Mouse (Mus musculus): ENCODE results near the gene Dlg2.

The Dlg2 gene

GRCm38 (mm10) chr7:91262031-91262951, 785.8 kb downstream of the Dlg2 start:
- DNase-seq (ENCODE audit: low read depth, low spot score) = peak; percentile 86

GRCm38 (mm10) chr7:91262998-91263397, 786.5 kb downstream of the Dlg2 start:
- peak; percentile 63 for DNase-seq (ENCODE audit: low read depth, low spot score)

- no peak for DNase-seq (ENCODE audit: low read depth, low spot score)
Observed at GRCm38 (mm10) chr7:91267764-91268163, 791.3 kb downstream of the Dlg2 start.

- DNase-seq (ENCODE audit: low read depth, low spot score) = peak; percentile 94
Observed at GRCm38 (mm10) chr7:91284167-91284566, 807.7 kb downstream of the Dlg2 start.

GRCm38 (mm10) chr7:91288324-91288723, 811.9 kb downstream of the Dlg2 start:
- no peak for DNase-seq (ENCODE audit: low read depth, low spot score)

- peak; percentile 86 for DNase-seq (ENCODE audit: low read depth, low spot score)
Observed at GRCm38 (mm10) chr7:91296127-91296526, 819.7 kb downstream of the Dlg2 start.

GRCm38 (mm10) chr7:91311177-91311576, 834.7 kb downstream of the Dlg2 start:
- peak; percentile 61 for DNase-seq (ENCODE audit: low read depth, low spot score)

- no peak for DNase-seq (ENCODE audit: low read depth, low spot score)
Observed at GRCm38 (mm10) chr7:91345073-91345472, 868.6 kb downstream of the Dlg2 start.

- DNase-seq (ENCODE audit: low read depth, low spot score) = peak; percentile 90
Observed at GRCm38 (mm10) chr7:91369821-91370321, 893.4 kb downstream of the Dlg2 start.

- DNase-seq (ENCODE audit: low read depth, low spot score) = peak; percentile 63
Observed at GRCm38 (mm10) chr7:91382281-91382680, 905.8 kb downstream of the Dlg2 start.

- peak; percentile 65 for DNase-seq (ENCODE audit: low read depth, low spot score)
Observed at GRCm38 (mm10) chr7:91383873-91384272, 907.4 kb downstream of the Dlg2 start.

- DNase-seq (ENCODE audit: low read depth, low spot score) = peak; percentile 83
Observed at GRCm38 (mm10) chr7:91389272-91389671, 912.8 kb downstream of the Dlg2 start.

- no peak for DNase-seq (ENCODE audit: low read depth, low spot score)
Observed at GRCm38 (mm10) chr7:91397827-91398226, 921.4 kb downstream of the Dlg2 start.

GRCm38 (mm10) chr7:91412109-91412508, 935.6 kb downstream of the Dlg2 start:
- peak; percentile 85 for DNase-seq (ENCODE audit: low read depth, low spot score)

GRCm38 (mm10) chr7:91414150-91414549, 937.7 kb downstream of the Dlg2 start:
- DNase-seq (ENCODE audit: low read depth, low spot score) = peak; percentile 64

GRCm38 (mm10) chr7:91414749-91415148, 938.3 kb downstream of the Dlg2 start:
- peak; percentile 89 for DNase-seq (ENCODE audit: low read depth, low spot score)

- DNase-seq (ENCODE audit: low read depth, low spot score) = peak; percentile 66
Observed at GRCm38 (mm10) chr7:91420215-91420614, 943.7 kb downstream of the Dlg2 start.

GRCm38 (mm10) chr7:91423784-91424183, 947.3 kb downstream of the Dlg2 start:
- DNase-seq (ENCODE audit: low read depth, low spot score) = peak; percentile 46

- no peak for DNase-seq (ENCODE audit: low read depth, low spot score)
Observed at GRCm38 (mm10) chr7:91429712-91430275, 953.3 kb downstream of the Dlg2 start.

GRCm38 (mm10) chr7:91431594-91432240, 955.2 kb downstream of the Dlg2 start:
- peak; percentile 78 for DNase-seq (ENCODE audit: low read depth, low spot score)

GRCm38 (mm10) chr7:91432563-91432962, 956.1 kb downstream of the Dlg2 start:
- no peak for DNase-seq (ENCODE audit: low read depth, low spot score)

GRCm38 (mm10) chr7:91434739-91435138, 958.3 kb downstream of the Dlg2 start:
- peak; percentile 58 for DNase-seq (ENCODE audit: low read depth, low spot score)

All from brain, adult 2 months (tissue).